Mouse (Mus musculus): Measurements from ENCODE around the gene Zfp646. TPM values are rescaled to one million over a fixed set of nuclear protein-coding genes. Genes with fewer than 3 reads are reported as not detected.
"Not testable (repeated sequence)": the region's sequence is repeated elsewhere in the genome, so short reads cannot be mapped to it uniquely, and the experiment has no call there.

The Zfp646 gene
- 10 to 100 TPM; 12.2 to 14.5 (median 14.0) TPM for total RNA-seq (2022)

- DNase-seq (ENCODE audit: low spot score in 2 of 2) = peak; percentile 43 to 54
Observed at GRCm38 (mm10) chr7:127876041-127876466, at the start of gene Zfp646. Gene Zfp646, plus strand, starts transcription at chr7:127876221.

DNA sequence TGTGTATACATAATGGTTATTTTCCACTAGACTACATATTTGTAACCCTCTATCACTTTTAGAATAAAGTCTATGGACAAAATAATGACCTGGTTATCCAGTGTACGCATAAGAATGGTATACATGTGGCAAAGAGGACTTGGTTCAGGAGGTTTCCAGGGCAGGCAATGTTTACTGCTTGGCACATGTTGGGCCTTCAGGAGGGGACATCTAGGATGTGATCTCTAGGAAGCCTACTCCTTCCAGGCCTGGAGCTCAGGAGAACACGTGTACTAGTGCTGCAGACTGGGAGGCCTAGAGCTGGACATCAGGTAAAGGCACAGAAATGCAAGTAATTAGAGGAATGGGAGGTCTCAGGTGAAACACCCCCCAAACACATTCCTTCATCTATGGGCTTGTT, 40.5 kb upstream of the Zfp646 start:
- DNase-seq (ENCODE audit: low spot score in 2 of 2) = no peak

GRCm38 (mm10) chr7:127837473-127837872, 38.5 kb upstream of the Zfp646 start:
- DNase-seq (ENCODE audit: low spot score in 2 of 2) = no peak

- not testable (repeated sequence) for DNase-seq (ENCODE audit: low spot score in 2 of 2)
Observed at GRCm38 (mm10) chr7:127837878-127838277, 38.1 kb upstream of the Zfp646 start.

GRCm38 (mm10) chr7:127840031-127840430, 36.0 kb upstream of the Zfp646 start:
- DNase-seq (ENCODE audit: low spot score in 2 of 2) = not testable (repeated sequence)

- DNase-seq (ENCODE audit: low spot score in 2 of 2) = peak; percentile 28 to 30
Observed at GRCm38 (mm10) chr7:127840886-127841285, 35.1 kb upstream of the Zfp646 start.

DNA sequence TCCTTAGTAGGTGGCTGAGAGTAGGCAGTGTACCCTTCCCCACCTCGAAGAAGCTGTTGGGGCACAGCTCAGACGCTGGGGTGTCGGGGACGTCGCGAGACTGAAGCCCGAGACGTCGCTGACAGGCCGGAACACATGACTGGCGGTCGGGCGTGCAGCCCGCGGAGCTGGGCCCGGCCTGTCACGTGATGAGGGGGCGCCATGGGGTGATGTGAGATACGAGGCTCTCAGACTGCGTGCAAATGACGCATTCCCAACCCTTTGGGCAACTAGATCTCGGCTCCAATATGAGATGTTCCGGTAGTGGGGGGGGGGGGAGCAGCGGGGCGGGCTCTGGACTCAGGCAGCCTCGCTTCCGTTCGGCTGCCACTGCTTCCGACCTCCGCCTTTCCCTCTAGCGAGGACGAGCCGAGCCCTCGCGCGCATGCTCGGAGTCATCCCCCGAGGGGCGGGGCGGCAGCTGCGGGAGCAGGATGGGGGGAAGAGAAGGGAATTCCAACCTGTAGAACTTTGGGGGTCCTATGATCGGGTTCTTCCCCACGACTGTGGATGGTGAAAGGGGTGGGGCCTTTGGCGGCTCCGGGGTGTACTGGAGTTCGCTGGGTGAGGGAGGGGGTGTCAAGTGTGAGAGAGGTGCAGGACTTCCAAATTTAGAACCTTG, 34.6 kb upstream of the Zfp646 start:
- peak; percentile 93 to 94 for DNase-seq (ENCODE audit: low spot score in 2 of 2)

DNA sequence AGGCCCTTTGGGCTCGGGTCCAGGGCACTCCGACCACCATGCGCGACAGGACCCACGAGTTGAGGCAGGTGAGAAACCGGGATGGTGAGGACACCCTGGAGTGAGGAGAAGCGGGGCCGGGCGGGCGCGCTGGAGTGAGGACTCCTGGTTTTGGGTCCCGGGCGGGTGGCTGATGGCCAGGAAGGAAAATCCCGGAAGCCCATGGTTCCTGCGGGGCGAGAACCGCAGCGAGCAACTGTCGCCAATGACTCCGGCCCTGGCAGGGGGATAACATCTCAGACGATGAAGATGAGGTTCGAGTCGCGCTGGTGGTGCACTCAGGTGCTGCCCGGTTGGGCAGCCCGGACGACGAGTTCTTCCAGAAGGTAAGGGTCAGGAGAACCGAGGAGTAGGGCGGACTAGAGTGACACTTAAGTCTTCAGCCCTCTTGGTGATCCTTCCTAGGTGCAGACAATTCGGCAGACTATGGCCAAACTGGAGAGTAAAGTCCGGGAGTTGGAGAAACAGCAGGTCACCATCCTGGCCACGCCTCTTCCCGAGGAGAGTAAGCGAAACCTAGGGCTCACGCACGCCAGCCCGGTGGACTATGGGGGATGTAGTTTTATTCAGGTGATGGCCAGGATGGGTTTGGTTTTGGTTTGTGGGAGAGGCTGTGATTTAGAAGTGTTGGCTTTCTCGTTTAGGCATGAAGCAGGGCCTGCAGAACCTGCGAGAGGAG, 33.9 kb upstream of the Zfp646 start:
- peak; percentile 63 to 79 for DNase-seq (ENCODE audit: low spot score in 2 of 2)

GRCm38 (mm10) chr7:127849973-127850875, 25.8 kb upstream of the Zfp646 start:
- DNase-seq (ENCODE audit: low spot score in 2 of 2) = no peak

GRCm38 (mm10) chr7:127850906-127851305, 25.1 kb upstream of the Zfp646 start:
- peak in 1 of 2 experiments; percentile 30 for DNase-seq (ENCODE audit: low spot score in 2 of 2)

- no peak for DNase-seq (ENCODE audit: low spot score in 2 of 2)
Observed at GRCm38 (mm10) chr7:127858258-127858657, 17.8 kb upstream of the Zfp646 start.

DNA sequence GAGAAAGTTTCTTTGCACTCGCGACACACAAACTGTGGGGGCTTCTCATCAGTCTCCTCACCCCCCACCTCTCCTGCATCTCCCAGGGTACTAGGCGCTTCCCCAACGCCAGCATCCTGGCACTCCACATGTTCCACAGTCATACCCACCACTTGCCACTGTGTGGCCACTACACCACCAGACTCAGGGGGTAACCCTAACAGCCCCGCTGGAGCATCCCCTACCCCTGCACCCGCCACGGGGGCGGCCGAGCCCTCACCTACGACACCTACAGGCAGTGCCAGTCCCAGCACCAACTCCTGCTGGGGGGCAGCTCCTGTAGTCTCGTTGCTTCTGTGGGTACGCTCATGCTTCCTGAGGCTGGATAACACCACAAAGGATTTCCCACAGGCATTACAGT, 9.6 kb upstream of the Zfp646 start:
- DNase-seq (ENCODE audit: low spot score in 2 of 2) = no peak

- DNase-seq (ENCODE audit: low spot score in 2 of 2) = no peak
Observed at GRCm38 (mm10) chr7:127867641-127868040, 8.4 kb upstream of the Zfp646 start.

GRCm38 (mm10) chr7:127869149-127869810, 6.7 kb upstream of the Zfp646 start:
- DNase-seq (ENCODE audit: low spot score in 2 of 2) = peak in 1 of 2 experiments; percentile 39

- DNase-seq (ENCODE audit: low spot score in 2 of 2) = no peak
Observed at GRCm38 (mm10) chr7:127870136-127870821, 5.7 kb upstream of the Zfp646 start.

DNA sequence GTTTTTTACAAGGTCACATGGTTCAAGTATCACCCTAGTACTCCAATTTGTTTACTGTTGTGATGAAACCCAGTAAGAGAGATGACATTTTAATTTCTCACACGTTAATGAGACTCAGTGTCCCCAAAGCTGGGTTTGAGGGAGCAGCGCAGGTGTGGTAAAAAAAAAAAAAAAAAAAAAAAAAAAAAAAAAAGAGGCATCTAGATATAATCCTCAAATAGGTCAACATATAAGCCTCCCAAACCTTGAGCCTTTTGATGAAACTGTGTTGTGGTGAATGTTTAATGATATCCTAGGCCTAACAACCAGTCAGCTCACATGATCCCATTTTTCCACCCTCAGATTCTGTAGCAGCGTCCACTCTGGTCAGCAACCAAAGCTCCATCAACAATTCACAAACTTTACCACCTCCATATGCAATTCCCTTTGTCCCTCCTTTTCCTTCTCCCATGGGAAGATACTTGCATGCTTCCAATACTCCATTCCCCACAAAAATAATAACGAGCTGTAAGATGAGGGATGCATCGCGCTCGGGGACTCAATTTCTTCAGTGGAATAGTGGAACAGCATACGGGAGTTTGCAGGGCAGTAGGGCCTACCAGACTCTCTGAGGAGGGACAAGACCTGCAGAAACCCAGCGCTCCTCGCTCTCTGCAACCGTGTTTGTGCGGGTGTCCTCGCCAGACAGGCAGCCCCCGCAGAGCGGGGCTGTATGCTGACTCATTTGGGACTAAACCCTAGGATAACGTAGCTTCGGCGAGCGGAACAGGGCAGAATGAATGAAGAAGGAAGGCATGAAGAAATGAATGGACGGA, 1.0 kb upstream of the Zfp646 start:
- DNase-seq (ENCODE audit: low spot score in 2 of 2) = no peak

DNA sequence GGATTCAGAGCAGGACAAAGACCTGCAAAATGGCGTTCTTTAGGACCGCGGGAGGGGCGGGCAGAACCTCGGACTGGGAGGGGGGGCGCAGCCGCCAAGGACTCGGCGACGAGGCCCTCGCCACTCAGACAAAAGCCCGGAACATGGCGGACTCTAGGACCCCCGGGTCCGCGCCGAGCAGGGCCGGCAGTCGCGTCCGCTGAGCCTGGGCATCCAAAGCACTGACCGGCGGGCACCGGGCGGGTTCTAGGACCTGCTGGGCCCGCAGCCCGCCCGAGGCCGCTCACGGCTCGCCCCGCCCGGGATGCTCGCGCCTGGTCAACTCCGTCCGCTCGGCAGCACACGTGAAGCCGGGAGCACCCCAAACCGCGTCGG, 407 bp upstream of the Zfp646 start:
- DNase-seq (ENCODE audit: low spot score in 2 of 2) = peak; percentile 82 to 83

DNA sequence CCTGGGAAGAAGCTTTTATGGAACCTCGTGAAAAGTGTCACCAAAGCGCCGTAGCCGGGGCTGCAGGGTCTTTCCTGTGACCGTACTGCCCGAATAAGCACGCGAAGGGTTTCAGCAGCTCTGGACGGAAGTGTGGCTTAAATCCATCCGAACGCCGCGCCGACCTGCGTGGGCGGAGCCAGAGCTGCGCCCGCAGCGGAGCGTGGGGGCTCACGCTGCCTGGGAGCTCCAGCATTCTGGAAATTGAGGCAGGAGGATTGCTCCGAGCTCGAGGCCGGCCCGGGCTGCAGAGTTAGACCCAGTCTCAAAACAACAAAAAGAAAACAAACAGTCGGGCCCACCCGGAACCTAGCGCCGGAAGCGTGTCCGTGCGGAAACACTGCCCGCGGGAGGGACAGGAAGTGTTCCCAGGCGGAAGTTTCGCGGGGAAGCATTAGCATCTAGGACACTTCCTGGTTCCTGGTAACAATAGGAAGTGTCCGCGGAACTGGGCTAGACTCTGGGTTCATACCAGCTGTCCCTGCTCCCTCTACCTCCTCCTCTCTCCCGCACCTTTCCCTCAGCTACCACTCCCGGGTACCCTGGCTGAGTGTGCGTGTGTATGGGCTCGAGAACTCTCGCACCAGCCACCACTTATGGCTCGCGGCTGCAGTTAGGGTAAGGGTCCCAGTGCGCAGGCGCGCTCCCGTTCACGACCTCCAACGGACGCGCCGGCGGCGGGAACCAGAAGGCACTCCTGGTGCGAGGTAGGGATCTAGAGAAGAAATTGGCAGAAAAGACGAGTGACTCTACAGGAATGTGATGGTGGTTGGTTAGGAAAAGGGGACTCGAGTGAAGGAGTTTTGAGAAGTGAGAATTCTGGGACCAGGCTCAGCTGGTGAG, 687 bp downstream of the Zfp646 start, which contains the start of gene Zfp668:
Zfp668 (minus strand) TSS at position 362 of the 882 bp plus-strand sequence.
- peak; percentile 82 to 83 for DNase-seq (ENCODE audit: low spot score in 2 of 2)

DNA sequence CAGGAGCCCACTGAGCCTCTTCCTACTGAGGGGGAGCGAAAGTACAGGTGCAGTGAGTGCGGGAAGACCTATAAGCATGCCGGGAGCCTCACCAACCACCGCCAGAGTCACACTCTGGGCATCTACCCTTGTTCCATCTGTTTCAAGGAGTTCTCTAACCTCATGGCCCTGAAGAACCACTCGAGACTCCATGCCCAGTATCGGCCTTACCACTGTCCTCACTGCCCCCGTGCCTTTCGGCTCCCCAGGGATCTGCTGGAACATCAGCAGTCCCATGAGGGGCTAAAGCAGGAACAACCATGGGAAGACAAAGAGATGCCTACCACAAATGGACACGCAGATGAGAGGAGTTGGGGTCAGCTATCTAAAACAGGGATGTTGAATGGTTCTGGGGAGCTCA, 3.3 kb downstream of the Zfp646 start:
- DNase-seq (ENCODE audit: low spot score in 2 of 2) = no peak

All from gastrocnemius, adult 8-10 months (tissue).